8 mouse cellular contexts compared by ENCODE assay signal in the genomic region with DNA sequence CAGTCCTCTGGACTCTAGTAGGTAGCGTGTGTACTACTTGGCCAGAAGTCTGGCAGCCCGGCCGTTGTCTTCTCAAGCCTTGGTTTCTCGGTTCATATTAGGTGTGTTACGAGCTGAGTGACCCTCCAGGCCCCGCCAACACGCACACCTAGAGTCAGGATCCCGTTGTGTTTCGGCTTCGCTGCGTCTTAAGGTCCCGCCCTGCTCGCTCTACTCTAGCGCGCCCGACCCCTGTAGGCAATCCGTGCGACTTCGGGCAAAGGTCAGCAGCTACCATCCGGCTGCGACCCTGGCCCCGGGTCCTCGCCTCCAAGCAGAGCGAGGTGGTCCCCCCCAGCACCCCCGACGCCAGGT. TPM values are rescaled to one million over a fixed set of nuclear protein-coding genes. Genes with fewer than 3 reads are reported as not detected.
DNase-seq lines count a peak whose midpoint lies in the region; ATAC-seq and TF ChIP-seq lines count a peak whose summit lies in the region.

No protein-coding gene starts in this region.

- no peak for TF ChIP-seq EP300 in liver, embryonic 14.5 days (IDR thresholded peaks at IDR 0.05; ENCODE audit: low read depth)

- H3K36me3 ChIP-seq in heart, embryonic 10.5 days = peaks cover 17% of the 10 kb centered on the region
- H3K36me3 ChIP-seq in E14TG2a.4 (ENCODE audit: insufficient read depth, low read length) = peaks cover 24% of the 10 kb centered on the region
- no peaks in the 10 kb centered on the region for H3K36me3 ChIP-seq in forebrain, embryonic 11.5 days (ENCODE audit: control insufficient read depth, insufficient read depth, low read length)
- H3K36me3 ChIP-seq in liver, embryonic 14.5 days (replicated peaks; ENCODE audit: control insufficient read depth, insufficient read depth, low read depth) = no peaks in the 10 kb centered on the region

- 1% methylated on average over 26 of the region's 26 CpGs for WGBS in heart, embryonic 10.5 days
- 2% methylated on average over 26 of the region's 26 CpGs for WGBS in forebrain, embryonic 11.5 days
- WGBS in liver, embryonic 14.5 days (ENCODE audit: insufficient replicate concordance) = 3% methylated on average over 26 of the region's 26 CpGs

- H3K4me1 ChIP-seq in heart, embryonic 10.5 days = peaks cover 25% of the 10 kb centered on the region
- H3K4me1 ChIP-seq in E14TG2a.4 (replicated peaks; ENCODE audit: low read depth, low read length) = peaks cover 51% of the 10 kb centered on the region
- peaks cover 8% of the 10 kb centered on the region; the same call in 1 of the 2 replicates for H3K4me1 ChIP-seq in forebrain, embryonic 11.5 days (replicated peaks; ENCODE audit: control insufficient read depth, insufficient read depth, low read length)
- H3K4me1 ChIP-seq in liver, embryonic 14.5 days (replicated peaks; ENCODE audit: control insufficient read depth in 2 of 2, insufficient read depth in 2 of 2, low read length in 1 of 2) = peaks cover 3 to 8% of the 10 kb centered on the region in 2 experiments

- TF ChIP-seq CTCF in E14TG2a.4 (conservative IDR thresholded peaks at IDR 0.05; ENCODE audit: low read length) = no peak; the same call in 1 of the 2 replicates
- TF ChIP-seq CTCF in liver, embryonic 14.5 days (IDR thresholded peaks at IDR 0.05; ENCODE audit: low read depth) = no peak

- peak; percentile 40 for ATAC-seq in forebrain, embryonic 11.5 days (replicated peaks; ENCODE audit: low FRiP score)
- ATAC-seq in liver, embryonic 14.5 days (ENCODE audit: insufficient read depth) = peak; percentile 43

- intact Hi-C loops in left cerebral cortex, postnatal 25 days (cut with DNase I) = no loop called here

- DNase-seq in heart, embryonic 10.5 days (ENCODE audit: low spot score) = no peak
- no peak for DNase-seq in heart, adult 18-20 months
- no peak for DNase-seq in forebrain, embryonic 11.5 days (ENCODE audit: low spot score)
- DNase-seq in liver, embryonic 14.5 days (ENCODE audit: low read depth in 3 of 3, low spot score in 3 of 3) = no peak
- no peak for DNase-seq in retina, postnatal 1 day
- no peak for DNase-seq in left cerebral cortex, postnatal 25 days (ENCODE audit: low spot score in 2 of 2)
- no peak for DNase-seq in adrenal gland, postnatal 25 days

- H3K4me2 ChIP-seq in forebrain, embryonic 11.5 days (ENCODE audit: low read depth, low read length, severe bottlenecking) = peak overlapping the region; percentile 78
- peak overlapping the region; percentile 93 for H3K4me2 ChIP-seq in liver, embryonic 14.5 days (ENCODE audit: low read depth)

- H3K9me3 ChIP-seq in heart, embryonic 10.5 days = no peaks in the 10 kb centered on the region
- H3K9me3 ChIP-seq in E14TG2a.4 (ENCODE audit: low read length) = no peaks in the 10 kb centered on the region
- H3K9me3 ChIP-seq in forebrain, embryonic 11.5 days (ENCODE audit: control insufficient read depth, low read length) = no peaks in the 10 kb centered on the region
- no peaks in the 10 kb centered on the region for H3K9me3 ChIP-seq in liver, embryonic 14.5 days (ENCODE audit: control insufficient read depth, low read length)

- peak overlapping the region; percentile 93 for H3K4me3 ChIP-seq in heart, embryonic 10.5 days
- H3K4me3 ChIP-seq in E14TG2a.4 (replicated peaks; ENCODE audit: low read length) = peak overlapping the region; percentile 91
- peak overlapping the region; percentile 68 for H3K4me3 ChIP-seq in forebrain, embryonic 11.5 days (ENCODE audit: low read depth, low read length)
- peak overlapping the region; percentile 67 to 83 for H3K4me3 ChIP-seq in liver, embryonic 14.5 days (ENCODE audit: insufficient read depth in 1 of 2, low read depth in 2 of 2, low read length in 2 of 2)

- peak overlapping the region; percentile 91 for H3K27ac ChIP-seq in heart, embryonic 10.5 days
- H3K27ac ChIP-seq in forebrain, embryonic 11.5 days (ENCODE audit: low read depth, low read length) = no peak overlapping the region
- H3K27ac ChIP-seq in liver, embryonic 14.5 days = peak overlapping the region; percentile 79; the same call in 1 of the 2 replicates

- H3K27me3 ChIP-seq in heart, embryonic 10.5 days (ENCODE audit: insufficient read depth, poor library complexity, severe bottlenecking) = peaks cover 75% of the 10 kb centered on the region
- H3K27me3 ChIP-seq in E14TG2a.4 (ENCODE audit: insufficient read depth, low read length) = peaks cover 49% of the 10 kb centered on the region
- H3K27me3 ChIP-seq in forebrain, embryonic 11.5 days (ENCODE audit: control insufficient read depth, insufficient read depth, low read length) = peaks cover 13% of the 10 kb centered on the region
- H3K27me3 ChIP-seq in liver, embryonic 14.5 days (ENCODE audit: control insufficient read depth, insufficient read depth, low read length) = peaks cover 9% of the 10 kb centered on the region

- H3K9ac ChIP-seq in forebrain, embryonic 11.5 days (ENCODE audit: low read length) = peak overlapping the region; percentile 70
- H3K9ac ChIP-seq in liver, embryonic 14.5 days (replicated peaks) = peak overlapping the region; percentile 85

RNA-seq across cellular contexts. Expression of a gene that starts 0.7 kb away (rescaled TPM):
- polyA plus RNA-seq in heart, embryonic 10.5 days (2016; fragmentation: Nextera tagmentation; extraction: Ambion mirVana) = 2.2 and 2.7 TPM in 2 replicates
- 1 to 10 TPM; 2.8 to 4.3 TPM for total RNA-seq in heart, adult 18-20 months (2021)
- polyA plus RNA-seq in forebrain, embryonic 11.5 days (2014; fragmentation: Nextera tagmentation; extraction: Ambion mirVana) = 1.9 and 2.5 TPM in 2 replicates
- 1.3 and 1.5 TPM in 2 replicates for polyA plus RNA-seq in liver, embryonic 14.5 days (2012; rRNA removed)
- 1.4 and 1.8 TPM in 2 replicates for polyA plus RNA-seq in liver, embryonic 14.5 days (2014; fragmentation: Nextera tagmentation; extraction: Ambion mirVana)
- 1 to 10 TPM; 5.2 to 6.4 TPM for total RNA-seq in left cerebral cortex, postnatal 25 days (2021)
- total RNA-seq in adrenal gland, postnatal 25 days (2021) = 13.1 and 16.4 TPM in 2 replicates

RNA-seq across cellular contexts. Expression of a gene that starts 6.7 kb away (rescaled TPM):
- 0.35 TPM in 1 of 2 replicates, not detected in the other for polyA plus RNA-seq in heart, embryonic 10.5 days (2016; fragmentation: Nextera tagmentation; extraction: Ambion mirVana)
- total RNA-seq in heart, adult 18-20 months (2021) = not detected
- 0.11 and 0.35 TPM in 2 replicates for polyA plus RNA-seq in forebrain, embryonic 11.5 days (2014; fragmentation: Nextera tagmentation; extraction: Ambion mirVana)
- 0.01 and 0.02 TPM in 2 replicates for polyA plus RNA-seq in liver, embryonic 14.5 days (2012; rRNA removed)
- not detected in 2 replicates for polyA plus RNA-seq in liver, embryonic 14.5 days (2014; fragmentation: Nextera tagmentation; extraction: Ambion mirVana)
- total RNA-seq in left cerebral cortex, postnatal 25 days (2021) = not detected
- not detected in 2 replicates for total RNA-seq in adrenal gland, postnatal 25 days (2021)

RNA-seq across cellular contexts. Expression of a gene that starts 34.5 kb away (rescaled TPM):
- polyA plus RNA-seq in heart, embryonic 10.5 days (2016; fragmentation: Nextera tagmentation; extraction: Ambion mirVana) = 113 and 142 TPM in 2 replicates
- 10 to 100 TPM; 56.5 to 59.3 TPM for total RNA-seq in heart, adult 18-20 months (2021)
- 158 and 198 TPM in 2 replicates for polyA plus RNA-seq in forebrain, embryonic 11.5 days (2014; fragmentation: Nextera tagmentation; extraction: Ambion mirVana)
- 69.9 and 87.7 TPM in 2 replicates for polyA plus RNA-seq in liver, embryonic 14.5 days (2012; rRNA removed)
- polyA plus RNA-seq in liver, embryonic 14.5 days (2014; fragmentation: Nextera tagmentation; extraction: Ambion mirVana) = 115 and 129 TPM in 2 replicates
- total RNA-seq in left cerebral cortex, postnatal 25 days (2021) = 10 to 100 TPM; 68.0 to 82.1 TPM
- total RNA-seq in adrenal gland, postnatal 25 days (2021) = 97.8 and 144 TPM in 2 replicates

RNA-seq across cellular contexts. Expression of a gene that starts 42.9 kb away (rescaled TPM):
- polyA plus RNA-seq in heart, embryonic 10.5 days (2016; fragmentation: Nextera tagmentation; extraction: Ambion mirVana) = 33.2 and 35.4 TPM in 2 replicates
- total RNA-seq in heart, adult 18-20 months (2021) = 10 to 100 TPM; 20.5 to 31.3 TPM
- polyA plus RNA-seq in forebrain, embryonic 11.5 days (2014; fragmentation: Nextera tagmentation; extraction: Ambion mirVana) = 38.0 and 38.9 TPM in 2 replicates
- 21.0 and 25.6 TPM in 2 replicates for polyA plus RNA-seq in liver, embryonic 14.5 days (2012; rRNA removed)
- polyA plus RNA-seq in liver, embryonic 14.5 days (2014; fragmentation: Nextera tagmentation; extraction: Ambion mirVana) = 8.5 and 10.0 TPM in 2 replicates
- total RNA-seq in left cerebral cortex, postnatal 25 days (2021) = 10 to 100 TPM; 83.9 to 93.4 TPM
- total RNA-seq in adrenal gland, postnatal 25 days (2021) = 74.6 and 86.3 TPM in 2 replicates

RNA-seq across cellular contexts. Expression of a gene that starts 56.8 kb away (rescaled TPM):
- 10.6 and 15.6 TPM in 2 replicates for polyA plus RNA-seq in heart, embryonic 10.5 days (2016; fragmentation: Nextera tagmentation; extraction: Ambion mirVana)
- total RNA-seq in heart, adult 18-20 months (2021) = 1 to 10 TPM; 4.2 to 4.3 TPM
- 15.9 and 19.5 TPM in 2 replicates for polyA plus RNA-seq in forebrain, embryonic 11.5 days (2014; fragmentation: Nextera tagmentation; extraction: Ambion mirVana)
- 9.0 and 9.3 TPM in 2 replicates for polyA plus RNA-seq in liver, embryonic 14.5 days (2012; rRNA removed)
- polyA plus RNA-seq in liver, embryonic 14.5 days (2014; fragmentation: Nextera tagmentation; extraction: Ambion mirVana) = 4.7 and 5.5 TPM in 2 replicates
- 10 to 100 TPM; 80.4 to 81.0 TPM for total RNA-seq in left cerebral cortex, postnatal 25 days (2021)
- 13.1 and 18.4 TPM in 2 replicates for total RNA-seq in adrenal gland, postnatal 25 days (2021)
